Mouse (Mus musculus) bone marrow, adult 2 months (tissue): Measurements from ENCODE around the gene Ppp1r2.

Source experiments
- CTCF ChIP-seq: fragments of 200-500 bp; IDR thresholded peaks from 2 replicates; pipeline ENCODE4 v1.5.1; 2011; ENCODE audit warnings: low read length, control low read depth; ENCODE audit not compliant: control insufficient read depth, insufficient read depth
- POLR2A ChIP-seq: fragments of 200-500 bp; IDR thresholded peaks from 2 replicates; pipeline ENCODE4 v1.6.1; 2011; ENCODE audit warnings: low read depth, mild to moderate bottlenecking, control low read depth, low read length, borderline replicate concordance; ENCODE audit not compliant: control insufficient read depth

DNA sequence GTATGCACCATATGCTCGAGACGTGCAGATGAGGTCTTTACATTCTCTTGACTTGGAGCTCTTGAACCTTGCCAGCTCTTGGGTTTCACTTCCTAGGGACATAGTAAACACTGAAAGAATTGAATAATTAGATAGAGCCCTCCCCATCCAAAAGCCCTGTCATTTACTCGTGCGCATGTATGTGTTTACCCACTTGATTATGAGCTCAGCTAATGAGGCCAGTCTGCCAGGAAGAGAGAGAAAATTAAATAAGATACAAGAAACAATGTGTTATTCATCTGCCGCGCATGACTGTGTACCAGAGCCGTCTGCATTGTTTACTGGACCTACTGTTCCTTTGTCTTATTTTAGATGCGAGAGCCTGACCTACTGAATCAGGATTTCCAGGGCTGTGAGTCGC, 63.6 kb downstream of the Ppp1r2 start:
- no peak for TF ChIP-seq CTCF
- no peak for TF ChIP-seq POLR2A
